Mouse (Mus musculus) testis, adult 2 months (tissue): ENCODE measurements at regions not wholly inside any gene's neighbourhood (a gene's known extent, or its start where the extent isn't known, plus 50 kb on each side); places are given as distances from the start of the nearest gene placed in this dataset.

ENCODE experiments used
- CTCF ChIP-seq: fragments of 200-500 bp; IDR thresholded peaks from 2 replicates; pipeline ENCODE4 v1.5.1; 2012; ENCODE audit warnings: low read depth, mild to moderate bottlenecking, inconsistent platforms, low read length, moderate library complexity; ENCODE audit not compliant: control insufficient read depth, insufficient read depth, insufficient replicate concordance
- POLR2A ChIP-seq: fragments of 200-500 bp; IDR thresholded peaks from 2 replicates; pipeline ENCODE4 v1.6.1; 2012; ENCODE audit warnings: low read depth, mild to moderate bottlenecking, inconsistent platforms, low read length, moderate library complexity; ENCODE audit not compliant: control insufficient read depth

- no peak for TF ChIP-seq CTCF
- TF ChIP-seq POLR2A = no peak
Measured at GRCm38 (mm10) chr9:104474831-104475230, 72.3 kb upstream of the Cpne4 start.
